Mouse (Mus musculus) E14TG2a.4 (cell line): ENCODE measurements around the gene Wif1.

ENCODE experiments used
- H3K27me3 ChIP-seq: 2 replicates; pipeline ENCODE4 v1.6.1; 2014; ENCODE audit warnings: low read length, control low read depth; ENCODE audit not compliant: insufficient read depth
- H3K36me3 ChIP-seq: 2 replicates; pipeline ENCODE4 v1.6.1; 2014; ENCODE audit warnings: low read length, control low read depth; ENCODE audit not compliant: insufficient read depth
- H3K4me1 ChIP-seq: replicated peaks from 2 replicates; pipeline ENCODE4 v1.6.1; 2014; ENCODE audit warnings: low read depth, low read length, control low read depth
- H3K4me3 ChIP-seq: replicated peaks from 2 replicates; pipeline ENCODE4 v1.5.1; 2014; ENCODE audit warnings: mild to moderate bottlenecking, low read length
- H3K9me3 ChIP-seq: 2 replicates; pipeline ENCODE4 v1.6.1; 2014; ENCODE audit warnings: low read length, control low read depth
- CTCF ChIP-seq: conservative IDR thresholded peaks from 2 replicates; pipeline ENCODE4 v1.5.1; 2014; ENCODE audit warnings: low read length
- NANOG ChIP-seq: IDR thresholded peaks from 2 replicates; pipeline ENCODE4 v1.6.1; 2014; ENCODE audit warnings: borderline replicate concordance, low read length, mixed read lengths
- POU5F1 ChIP-seq: IDR thresholded peaks from 2 replicates; pipeline ENCODE4 v1.6.1; 2014; ENCODE audit warnings: low read length, borderline replicate concordance

Gene Wif1

DNA sequence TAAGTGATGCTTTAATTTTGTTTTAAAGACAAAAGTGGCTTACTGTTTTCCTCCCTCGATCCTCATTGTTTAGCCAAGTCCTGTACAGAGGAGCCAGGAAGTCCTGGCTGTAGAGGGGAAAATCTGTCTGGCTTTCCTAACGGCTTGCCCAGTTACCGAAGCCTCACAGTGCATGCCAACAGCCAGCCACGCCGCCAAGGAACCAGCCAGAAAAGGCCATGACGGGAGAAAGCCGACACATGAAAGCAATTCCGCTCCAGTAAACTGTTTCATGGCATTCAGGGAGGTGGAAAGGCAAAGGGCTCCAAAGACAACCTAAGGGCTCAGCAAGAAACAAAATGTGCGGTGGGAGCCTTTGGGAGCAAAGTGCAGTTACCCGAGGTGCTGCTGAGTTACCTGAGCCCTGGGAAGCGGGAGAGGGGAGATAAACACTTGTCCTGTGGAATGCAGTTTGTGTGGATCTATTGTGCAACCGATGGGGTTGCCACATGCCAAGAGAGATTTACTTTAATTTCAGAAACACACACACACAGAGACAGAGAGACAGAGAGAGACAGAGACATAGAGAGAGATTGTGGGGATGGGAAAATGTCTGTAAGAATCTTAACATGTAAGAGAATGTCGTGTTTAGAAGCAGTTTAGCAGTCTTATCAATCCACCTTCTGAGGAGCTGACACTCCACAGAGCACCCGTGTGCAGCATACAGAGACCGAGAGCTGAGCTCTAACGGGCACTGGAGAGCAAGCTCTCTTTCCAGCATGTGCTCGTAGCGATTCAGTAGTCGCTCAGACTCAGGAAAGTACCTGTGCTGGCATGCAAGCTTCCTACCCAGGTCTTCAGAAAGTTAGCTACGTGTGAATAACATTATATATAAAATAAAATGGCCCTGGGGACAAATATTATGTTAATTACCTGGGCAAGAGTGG is 95.5 kb downstream of the Wif1 start:
- TF ChIP-seq POU5F1 (no peak), NANOG (no peak), CTCF (no peak)
- H3K4me3 ChIP-seq, result no peak overlapping the region
- 0 out of 2 replicates have a peak, but pooled peaks cover 4% of the 10 kb centered on the region for H3K27me3 ChIP-seq
- H3K4me1 ChIP-seq, result no peaks in the 10 kb centered on the region
- H3K36me3 ChIP-seq, result no peaks in the 10 kb centered on the region
- H3K9me3 ChIP-seq, result peaks cover 16% of the 10 kb centered on the region
